Mouse (Mus musculus) hindbrain, embryonic 15.5 days (tissue): ENCODE data around the gene Nos1ap. TPM values are rescaled to one million over a fixed set of nuclear protein-coding genes. Genes with fewer than 3 reads are reported as not detected.

Experiments used
- ATAC-seq: fragments of 200-750 bp; cut with Nextera tagmentation; 2 replicates; pipeline ENCODE4 v1.8.0; 2017; ENCODE audit warnings: low read depth, moderate number of reproducible peaks, moderate TSS enrichment; ENCODE audit not compliant: low FRiP score
- H3K27ac ChIP-seq: fragments of 300-500 bp; sonication (generic); replicated peaks from 2 replicates; pipeline ENCODE4 v1.5.1; 2015; ENCODE audit warnings: mild to moderate bottlenecking, inconsistent platforms
- H3K27me3 ChIP-seq: fragments of 300-500 bp; sonication (generic); 2 replicates; pipeline ENCODE4 v1.6.1; 2015; ENCODE audit warnings: control low read depth, inconsistent platforms
- H3K36me3 ChIP-seq: fragments of 300-500 bp; sonication (generic); 2 replicates; pipeline ENCODE4 v1.6.1; 2015; ENCODE audit warnings: control low read depth, inconsistent platforms
- H3K4me1 ChIP-seq: fragments of 300-500 bp; sonication (generic); replicated peaks from 2 replicates; pipeline ENCODE4 v1.6.1; 2015; ENCODE audit warnings: control low read depth, inconsistent platforms
- H3K4me2 ChIP-seq: fragments of 300-500 bp; sonication (generic); 2 replicates; pipeline ENCODE4 v1.6.1; 2015; ENCODE audit warnings: moderate library complexity, mild to moderate bottlenecking, inconsistent platforms
- H3K4me3 ChIP-seq: fragments of 300-500 bp; sonication (generic); 2 replicates; pipeline ENCODE4 v1.5.1; 2015; ENCODE audit warnings: mild to moderate bottlenecking, inconsistent platforms
- H3K9ac ChIP-seq: fragments of 300-500 bp; sonication (generic); 2 replicates; pipeline ENCODE4 v1.6.1; 2015; ENCODE audit warnings: inconsistent platforms
- H3K9me3 ChIP-seq: fragments of 300-500 bp; sonication (generic); 2 replicates; pipeline ENCODE4 v1.6.1; 2016; ENCODE audit warnings: control low read depth, inconsistent platforms
- WGBS: fragments of 180-500 bp; shearing (Covaris S2); methylation state at CpG from one replicate; pipeline ENCODE4 v1.1.7; 2015; 5-methylcytosine and 5-hydroxymethylcytosine counted together
- polyA plus RNA-seq: library from polyadenylated mRNA; unstranded; fragments of >200 nt; fragmentation: Nextera tagmentation; extraction: Ambion mirVana; gene quantifications from 2 replicates; pipeline ENCODE4 v1.2.1, GENCODE M21; 2015

Nos1ap gene
- polyA plus RNA-seq, 1 experiment from 2014 or later: 21.3 TPM

- H3K27ac ChIP-seq: no peak overlapping the region
- no peaks in the 10 kb centered on the region for H3K9me3 ChIP-seq
- ATAC-seq: no peak
- 72% methylated on average over 10 of the region's 10 CpGs for WGBS
- no peak overlapping the region for H3K4me3 ChIP-seq
- H3K27me3 ChIP-seq: no peaks in the 10 kb centered on the region
- no peaks in the 10 kb centered on the region for H3K4me1 ChIP-seq
- H3K4me2 ChIP-seq: no peak overlapping the region
- no peaks in the 10 kb centered on the region for H3K36me3 ChIP-seq
- no peak overlapping the region for H3K9ac ChIP-seq
Observed at GRCm38 (mm10) chr1:170360183-170360915, 229.3 kb downstream of the Nos1ap start.

- Histone ChIP-seq H3K9ac (no peak overlapping the region), H3K27ac (no peak overlapping the region), H3K4me2 (no peak overlapping the region), H3K36me3 (no peaks in the 10 kb centered on the region), H3K4me3 (no peak overlapping the region), H3K9me3 (no peaks in the 10 kb centered on the region), H3K27me3 (no peaks in the 10 kb centered on the region), H3K4me1 (no peaks in the 10 kb centered on the region)
- WGBS: 82% methylated on average over 3 of the region's 3 CpGs
- no peak for ATAC-seq
Observed at GRCm38 (mm10) chr1:170353335-170353734, 236.3 kb downstream of the Nos1ap start.

DNA sequence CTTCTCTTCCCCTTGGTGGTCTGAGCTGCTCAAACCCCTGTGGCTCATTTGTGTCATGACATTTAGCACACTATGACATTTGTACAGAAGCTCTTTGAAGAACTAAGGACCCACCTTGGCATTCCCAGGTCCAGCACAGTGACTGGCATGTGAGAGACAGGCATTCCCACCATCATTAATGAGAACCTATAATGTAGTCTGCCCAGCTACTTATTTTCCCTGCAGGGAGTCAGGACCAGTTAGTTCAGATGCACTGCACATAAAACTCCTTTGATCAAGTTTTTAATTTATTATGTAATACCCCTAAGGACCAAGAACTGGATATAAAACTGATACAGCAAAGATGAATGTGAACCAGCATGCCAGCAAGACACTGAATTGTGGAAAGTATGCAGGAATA is 238.6 kb downstream of the Nos1ap start:
- Histone ChIP-seq H3K27ac (no peak overlapping the region), H3K27me3 (no peaks in the 10 kb centered on the region), H3K4me1 (no peaks in the 10 kb centered on the region), H3K4me2 (no peak overlapping the region), H3K9ac (no peak overlapping the region), H3K4me3 (no peak overlapping the region), H3K36me3 (no peaks in the 10 kb centered on the region), H3K9me3 (no peaks in the 10 kb centered on the region)
- no peak for ATAC-seq

GRCm38 (mm10) chr1:170346266-170346665 is 243.4 kb downstream of the Nos1ap start:
- no peaks in the 10 kb centered on the region for H3K36me3 ChIP-seq
- no peaks in the 10 kb centered on the region for H3K27me3 ChIP-seq
- H3K4me3 ChIP-seq: no peak overlapping the region
- 79% methylated on average over 3 of the region's 3 CpGs for WGBS
- H3K9ac ChIP-seq: no peak overlapping the region
- no peak for ATAC-seq
- no peak overlapping the region for H3K4me2 ChIP-seq
- H3K9me3 ChIP-seq: no peaks in the 10 kb centered on the region
- no peak overlapping the region for H3K27ac ChIP-seq
- H3K4me1 ChIP-seq: no peaks in the 10 kb centered on the region

GRCm38 (mm10) chr1:170343906-170344305 is 245.8 kb downstream of the Nos1ap start:
- H3K36me3 ChIP-seq: no peaks in the 10 kb centered on the region
- H3K27me3 ChIP-seq: no peaks in the 10 kb centered on the region
- H3K27ac ChIP-seq: no peak overlapping the region
- H3K9me3 ChIP-seq: no peaks in the 10 kb centered on the region
- no peak overlapping the region for H3K9ac ChIP-seq
- H3K4me1 ChIP-seq: no peaks in the 10 kb centered on the region
- no peak overlapping the region for H3K4me2 ChIP-seq
- H3K4me3 ChIP-seq: no peak overlapping the region
- 91% methylated on average over 4 of the region's 4 CpGs for WGBS
- no peak for ATAC-seq

DNA sequence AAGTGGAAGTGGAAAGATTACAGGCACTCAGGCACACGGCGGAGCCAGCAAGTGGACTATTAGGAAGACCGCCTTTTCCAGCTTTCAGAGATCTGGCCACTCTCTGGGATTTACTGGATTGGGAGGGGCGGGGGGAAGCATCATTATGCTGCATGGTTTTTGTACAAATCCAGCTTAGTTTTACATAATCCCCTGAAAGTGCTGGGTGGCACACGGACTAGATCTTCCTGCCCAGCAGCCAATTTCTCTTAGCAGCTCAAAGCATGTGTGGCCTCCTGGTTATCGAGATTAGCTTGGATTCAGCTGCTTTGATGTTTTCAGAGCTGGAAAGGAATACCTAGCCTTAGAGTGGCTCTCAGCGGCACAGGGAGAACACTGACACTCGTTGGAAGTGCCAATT is 246.6 kb downstream of the Nos1ap start:
- Histone ChIP-seq H3K27me3 (no peaks in the 10 kb centered on the region), H3K27ac (no peak overlapping the region), H3K9ac (no peak overlapping the region), H3K36me3 (no peaks in the 10 kb centered on the region), H3K9me3 (no peaks in the 10 kb centered on the region), H3K4me2 (no peak overlapping the region), H3K4me3 (no peak overlapping the region), H3K4me1 (no peaks in the 10 kb centered on the region)
- no peak for ATAC-seq
- WGBS: 88% methylated on average over 8 of the region's 8 CpGs

DNA sequence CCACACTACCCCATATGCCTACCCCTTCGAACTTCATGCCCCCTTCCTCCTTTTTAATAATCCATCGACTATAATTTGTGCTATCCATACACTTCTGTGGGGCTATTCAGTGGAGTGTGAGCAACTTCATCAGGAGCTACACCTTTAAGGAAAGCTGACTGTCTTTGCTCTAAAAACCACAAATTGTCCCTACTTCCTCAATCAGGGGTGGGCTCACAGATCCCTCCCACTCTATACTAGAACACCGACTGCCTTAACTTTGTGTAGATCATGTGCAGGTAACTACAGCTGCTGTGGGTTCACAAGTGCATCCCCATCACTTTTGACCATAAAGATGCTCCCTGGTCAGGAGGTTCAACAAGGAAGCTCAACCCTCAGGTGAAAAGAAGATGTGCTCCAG is 249.7 kb downstream of the Nos1ap start:
- Histone ChIP-seq H3K4me3 (no peak overlapping the region), H3K36me3 (no peaks in the 10 kb centered on the region), H3K4me1 (no peaks in the 10 kb centered on the region), H3K4me2 (no peak overlapping the region), H3K9me3 (no peaks in the 10 kb centered on the region), H3K9ac (no peak overlapping the region), H3K27me3 (no peaks in the 10 kb centered on the region), H3K27ac (no peak overlapping the region)
- WGBS: 91% methylated on average over 3 of the region's 3 CpGs
- no peak for ATAC-seq

DNA sequence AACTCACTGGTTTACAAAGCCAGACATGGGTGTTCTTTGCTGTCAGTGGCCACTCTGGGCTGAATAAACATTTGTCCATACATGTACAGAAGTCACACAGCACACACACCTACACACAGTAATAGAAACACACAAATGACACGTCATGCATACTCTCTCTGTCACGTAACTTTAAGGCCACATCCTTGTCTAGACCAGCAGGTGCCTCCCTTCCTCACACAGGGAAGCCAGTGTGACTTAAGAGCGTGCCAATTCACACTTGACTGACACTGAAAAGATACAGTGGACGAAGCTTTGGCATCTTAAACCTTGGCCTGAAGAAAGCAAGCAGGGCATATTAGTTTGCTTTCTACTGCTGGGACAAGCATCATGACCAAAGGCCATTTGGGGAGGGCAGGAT is 256.9 kb downstream of the Nos1ap start:
- Histone ChIP-seq H3K9ac (no peak overlapping the region), H3K4me3 (no peak overlapping the region), H3K27ac (no peak overlapping the region), H3K4me1 (no peaks in the 10 kb centered on the region), H3K36me3 (no peaks in the 10 kb centered on the region), H3K4me2 (no peak overlapping the region), H3K9me3 (no peaks in the 10 kb centered on the region), H3K27me3 (no peaks in the 10 kb centered on the region)
- WGBS: 64% methylated on average over 4 of the region's 4 CpGs
- no peak for ATAC-seq

- no peak overlapping the region for H3K27ac ChIP-seq
- ATAC-seq: no peak
- no peak overlapping the region for H3K4me2 ChIP-seq
- WGBS: 74% methylated on average over 6 of the region's 6 CpGs
- no peaks in the 10 kb centered on the region for H3K36me3 ChIP-seq
- H3K4me3 ChIP-seq: no peak overlapping the region
- no peaks in the 10 kb centered on the region for H3K27me3 ChIP-seq
- H3K9me3 ChIP-seq: no peaks in the 10 kb centered on the region
- no peaks in the 10 kb centered on the region for H3K4me1 ChIP-seq
- no peak overlapping the region for H3K9ac ChIP-seq
Observed at GRCm38 (mm10) chr1:170331926-170332325, 257.7 kb downstream of the Nos1ap start.

DNA sequence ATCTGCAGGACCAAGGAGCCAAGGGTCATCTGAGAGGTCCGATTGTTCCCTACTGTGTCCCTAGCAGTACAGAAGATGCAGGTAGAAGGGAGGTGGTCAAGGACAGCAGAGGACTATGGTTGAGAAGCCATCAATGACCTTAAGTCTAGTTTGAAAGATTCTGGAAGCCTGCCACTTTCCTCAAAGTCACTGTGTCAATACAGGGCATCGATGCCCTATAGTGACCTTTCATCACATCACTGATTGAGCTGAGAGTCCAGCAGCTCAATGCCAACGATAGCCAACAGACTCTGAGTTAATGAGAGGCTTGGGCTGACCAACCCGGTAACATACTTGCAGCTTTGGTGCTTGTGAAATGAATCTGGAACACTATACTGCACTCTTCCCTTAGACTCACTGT is 264.4 kb downstream of the Nos1ap start:
- Histone ChIP-seq H3K27me3 (no peaks in the 10 kb centered on the region), H3K36me3 (peaks cover 1% of the 10 kb centered on the region; the same call in 1 of the 2 replicates), H3K4me2 (no peak overlapping the region), H3K9ac (no peak overlapping the region), H3K9me3 (no peaks in the 10 kb centered on the region), H3K4me1 (no peaks in the 10 kb centered on the region), H3K27ac (no peak overlapping the region), H3K4me3 (no peak overlapping the region)
- no peak for ATAC-seq
- WGBS: 96% methylated on average over 4 of the region's 4 CpGs

DNA sequence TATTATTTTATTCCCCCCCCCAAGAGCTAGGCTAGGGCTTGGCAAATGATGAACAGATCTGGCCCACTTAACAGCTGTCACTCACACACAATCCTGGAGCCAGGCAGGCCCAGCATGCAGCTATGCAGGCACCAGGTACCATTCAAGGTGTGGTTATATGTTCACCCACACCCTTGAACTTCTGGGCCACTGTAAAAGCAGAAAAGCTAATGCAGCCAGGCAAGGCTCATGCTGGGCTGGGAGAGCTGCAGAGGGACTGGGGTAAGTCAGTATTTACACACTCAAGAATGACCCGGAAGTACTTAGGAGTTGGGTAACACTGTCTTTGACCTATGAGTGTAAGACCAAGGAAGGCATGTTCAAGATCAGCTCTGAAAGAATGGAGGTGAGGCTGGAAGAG is 265.3 kb downstream of the Nos1ap start:
- Histone ChIP-seq H3K9me3 (no peaks in the 10 kb centered on the region), H3K4me1 (no peaks in the 10 kb centered on the region), H3K9ac (no peak overlapping the region), H3K4me3 (no peak overlapping the region), H3K36me3 (peaks cover 8% of the 10 kb centered on the region; the same call in 1 of the 2 replicates), H3K27me3 (no peaks in the 10 kb centered on the region), H3K27ac (no peak overlapping the region), H3K4me2 (no peak overlapping the region)
- no peak for ATAC-seq
- 97% methylated on average over 1 of the region's 1 CpGs for WGBS

DNA sequence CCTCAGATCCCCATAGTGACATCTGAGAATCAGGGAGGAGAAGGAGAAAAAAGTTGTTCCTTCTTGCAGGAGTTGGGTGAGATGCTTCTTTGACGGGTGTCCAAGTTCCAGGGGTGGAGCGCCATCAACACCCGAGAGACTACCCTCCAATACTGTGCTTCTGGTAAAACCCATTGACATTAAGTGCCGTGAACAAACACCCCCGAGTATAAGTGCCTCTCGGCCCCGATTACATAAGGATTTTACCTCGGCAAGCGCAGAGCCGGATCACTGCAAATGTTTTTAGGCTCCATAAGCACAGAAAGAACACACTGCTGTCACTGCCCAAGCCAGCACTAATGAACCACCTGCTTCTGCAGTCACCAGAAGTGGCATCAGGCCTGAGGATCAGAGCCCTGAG is 266.7 kb downstream of the Nos1ap start:
- no peaks in the 10 kb centered on the region for H3K9me3 ChIP-seq
- WGBS: 90% methylated on average over 10 of the region's 10 CpGs

DNA sequence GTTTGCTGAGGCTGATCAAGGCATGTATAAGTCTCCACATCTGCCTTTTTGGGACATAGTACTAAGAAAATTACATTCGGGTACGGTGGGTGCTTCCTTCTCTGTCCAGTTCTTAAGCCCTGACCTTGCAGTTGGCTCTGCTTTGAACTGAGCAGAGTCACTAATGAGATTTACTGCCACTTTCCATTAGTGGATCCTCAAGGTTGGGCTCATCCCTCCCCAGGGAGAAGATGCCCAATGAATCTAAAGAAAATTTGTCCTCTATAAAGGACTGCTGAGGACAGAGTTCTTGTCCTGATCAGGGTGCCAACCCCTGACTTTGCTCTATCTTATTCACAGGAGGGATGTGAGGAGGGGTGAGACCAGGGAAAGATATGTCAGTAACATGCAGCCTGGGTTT is 267.6 kb downstream of the Nos1ap start:
- H3K9me3 ChIP-seq: no peaks in the 10 kb centered on the region
- H3K27me3 ChIP-seq: no peaks in the 10 kb centered on the region
- H3K27ac ChIP-seq: no peak overlapping the region
- H3K9ac ChIP-seq: no peak overlapping the region
- no peaks in the 10 kb centered on the region for H3K4me1 ChIP-seq
- no peak overlapping the region for H3K4me2 ChIP-seq
- 85% methylated on average over 2 of the region's 2 CpGs for WGBS
- ATAC-seq: no peak
- no peak overlapping the region for H3K4me3 ChIP-seq
- H3K36me3 ChIP-seq: peaks cover 8% of the 10 kb centered on the region; the same call in 1 of the 2 replicates

More for the DNA sequence above, 266.7 kb downstream of the Nos1ap start:
- ATAC-seq: no peak
- no peak overlapping the region for H3K4me2 ChIP-seq
- H3K36me3 ChIP-seq: peaks cover 8% of the 10 kb centered on the region; the same call in 1 of the 2 replicates
- no peak overlapping the region for H3K4me3 ChIP-seq
- H3K9ac ChIP-seq: no peak overlapping the region
- H3K4me1 ChIP-seq: no peaks in the 10 kb centered on the region
- no peaks in the 10 kb centered on the region for H3K27me3 ChIP-seq
- no peak overlapping the region for H3K27ac ChIP-seq
